25 mouse cellular contexts compared by ENCODE assay signal in the genomic region with DNA sequence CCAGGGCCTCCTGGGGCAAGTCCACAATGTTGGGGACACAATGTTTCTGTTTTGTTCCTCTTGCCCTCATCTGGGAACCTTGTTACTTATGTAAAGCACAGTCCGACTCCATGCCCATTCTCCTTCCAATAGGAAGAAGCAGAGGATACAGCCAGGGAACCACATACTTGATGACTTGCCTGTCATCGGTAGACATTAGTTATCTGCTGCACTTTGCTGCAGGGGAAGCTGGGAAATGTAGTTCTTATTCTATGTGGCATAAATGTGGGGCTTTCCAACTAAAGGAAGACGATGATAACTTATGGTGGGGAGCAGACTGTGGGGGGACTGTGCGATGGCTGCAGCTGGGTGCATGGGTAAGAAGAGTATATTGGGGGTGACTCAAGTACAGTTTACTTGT.
"Had no signal": no experiment of that assay in that cellular context is flagged by ENCODE, and none has a peak within 500 bp of the region (broad histone marks: within the 10 kb centered on the region; RNA-seq: fewer than 3 reads in every experiment).

No protein-coding gene starts in this region.

- H3K4me2 ChIP-seq: heart, embryonic 11.5 days; heart, embryonic 13.5 days; heart, embryonic 15.5 days; hindbrain, embryonic 14.5 days; kidney, embryonic 15.5 days; limb, embryonic 12.5 days; liver, embryonic 11.5 days had no signal

- H3K4me3 ChIP-seq: heart, adult 2 months; heart, embryonic 13.5 days; heart, embryonic 15.5 days; kidney, embryonic 15.5 days; layer of hippocampus, adult 2 months; left cerebral cortex, adult 2 months; limb, embryonic 10.5 days; limb, embryonic 12.5 days had no signal

- DNase-seq: gastrocnemius, postnatal 14 days; gastrocnemius, postnatal 36 days; heart, adult 11 months; heart, adult 2 months; heart, postnatal 14 days; heart, postnatal 36 days; kidney, adult 11 months; kidney, adult 2 months; kidney, adult 9 months; kidney, postnatal 10 days; kidney, postnatal 25 days; kidney, postnatal 4 days; liver had no signal

- H3K36me3 ChIP-seq: heart, embryonic 13.5 days; heart, embryonic 15.5 days; kidney, embryonic 15.5 days; limb, embryonic 10.5 days; limb, embryonic 12.5 days had no signal

- H3K9me3 ChIP-seq: heart, embryonic 13.5 days; heart, embryonic 15.5 days; kidney, embryonic 15.5 days; limb, embryonic 10.5 days; limb, embryonic 12.5 days had no signal

- H3K9ac ChIP-seq: heart, embryonic 13.5 days; heart, embryonic 15.5 days; hindbrain, embryonic 14.5 days; kidney, embryonic 15.5 days; limb, embryonic 12.5 days had no signal

- H3K4me1 ChIP-seq: limb, embryonic 12.5 days had no signal

- H3K27me3 ChIP-seq: heart, embryonic 15.5 days had no signal

- ATAC-seq: hindbrain, embryonic 16.5 days; intestine, embryonic 16.5 days had no signal

- H3K27ac ChIP-seq: heart, adult 2 months; heart, embryonic 13.5 days; heart, embryonic 15.5 days; hindbrain, embryonic 14.5 days; kidney, embryonic 15.5 days; layer of hippocampus, adult 2 months; left cerebral cortex, adult 2 months; limb, embryonic 10.5 days; limb, embryonic 12.5 days had no signal
